ENCODE assay signal across 34 mouse cellular contexts in the genomic region with DNA sequence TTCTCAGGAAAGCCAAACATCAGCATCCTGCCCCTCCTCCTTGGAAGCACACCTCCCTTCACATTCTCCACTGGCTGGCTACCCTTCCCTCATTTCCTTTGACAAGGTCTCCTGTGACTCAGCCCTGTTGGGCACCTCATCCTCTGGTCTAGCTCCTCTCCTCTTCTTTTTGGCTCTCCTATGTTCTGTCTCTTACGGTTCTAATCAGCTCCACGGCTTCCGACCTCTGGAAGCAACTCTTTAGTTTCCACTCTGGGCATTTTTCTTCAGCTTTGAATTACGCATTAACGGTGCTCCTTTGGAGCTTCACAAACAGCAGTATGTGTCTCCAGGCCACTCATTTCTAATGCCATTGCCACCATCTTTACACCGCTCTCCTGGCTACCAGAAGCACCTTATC.
"Had no signal": no experiment of that assay in that cellular context is flagged by ENCODE, and none has a peak within 500 bp of the region (broad histone marks: within the 10 kb centered on the region; RNA-seq: fewer than 3 reads in every experiment).

No protein-coding gene starts in this region.

- H3K36me3 ChIP-seq: heart, embryonic 15.5 days; hindbrain, embryonic 10.5 days; hindbrain, embryonic 13.5 days; hindbrain, embryonic 15.5 days; intestine, embryonic 15.5 days had no signal

- H3K27me3 ChIP-seq: heart, embryonic 12.5 days; heart, embryonic 13.5 days; heart, embryonic 15.5 days; hindbrain, embryonic 12.5 days; hindbrain, embryonic 13.5 days; hindbrain, embryonic 15.5 days; intestine, embryonic 15.5 days; kidney, embryonic 15.5 days had no signal

- ATAC-seq: hindbrain, embryonic 16.5 days; hindbrain, postnatal 0 days; inflammation-experienced regulatory T-cells, adult 6 months; intestine, embryonic 15.5 days; intestine, embryonic 16.5 days; intestine, postnatal 0 days had no signal

- DNase-seq: heart, adult 2 months; heart, postnatal 10 days; heart, postnatal 14 days; heart, postnatal 36 days; heart, postnatal 4 days; kidney, adult 11 months; kidney, adult 18-20 months; kidney, adult 2 months; kidney, adult 8-10 months; kidney, adult 9 months; kidney, postnatal 10 days; kidney, postnatal 14 days; kidney, postnatal 25 days; kidney, postnatal 36 days; kidney, postnatal 4 days; layer of hippocampus, adult 9-11 months; layer of hippocampus, postnatal 36 days had no signal

- H3K9me3 ChIP-seq: heart, embryonic 12.5 days; heart, embryonic 13.5 days; heart, embryonic 15.5 days; hindbrain, embryonic 10.5 days; hindbrain, embryonic 12.5 days; hindbrain, embryonic 13.5 days; hindbrain, embryonic 15.5 days; intestine, embryonic 15.5 days; kidney, embryonic 15.5 days had no signal

- H3K4me1 ChIP-seq: intestine, embryonic 15.5 days had no signal

- H3K4me3 ChIP-seq: heart, adult 2 months; heart, embryonic 12.5 days; heart, embryonic 13.5 days; heart, embryonic 15.5 days; hindbrain, embryonic 10.5 days; hindbrain, embryonic 12.5 days; hindbrain, embryonic 13.5 days; hindbrain, embryonic 15.5 days; intestine, embryonic 15.5 days; kidney, embryonic 15.5 days; layer of hippocampus, adult 2 months had no signal

- H3K27ac ChIP-seq: heart, adult 2 months; heart, embryonic 13.5 days; heart, embryonic 15.5 days; hindbrain, embryonic 10.5 days; hindbrain, embryonic 12.5 days; hindbrain, embryonic 13.5 days; hindbrain, embryonic 14.5 days; hindbrain, embryonic 15.5 days; hindbrain, postnatal 0 days; intestine, embryonic 15.5 days; kidney, embryonic 15.5 days; kidney, postnatal 0 days had no signal
